Mouse (Mus musculus) heart, postnatal 25 days (tissue): ENCODE measurements around the gene Unc13a. TPM values are rescaled to one million over a fixed set of nuclear protein-coding genes. Genes with fewer than 3 reads are reported as not detected.

Experiments
- DNase-seq: peaks from one replicate; pipeline ENCODE4 v3.0.0; 2022; ENCODE audit warnings: low spot score
- intact Hi-C: fragments of 180-260 bp; cut with DNase I; formaldehyde crosslinking; loops from one replicate; pipeline ENCODE4 v1.15.1; 2025
- microRNA-seq: library from miRNA; unstranded; fragments of <30 nt; microRNA quantifications from one replicate; pipeline ENCODE4 v1.2.0, GENCODE M21; 2022
- total RNA-seq, 2 experiments: library from RNA; stranded (reverse); gene quantifications; 2 replicates each; pipeline ENCODE4 v1.2.3; 2021

Unc13a gene
- total RNA-seq, 2 experiments from 2014 or later: 0.73 to 0.83 TPM

DNA sequence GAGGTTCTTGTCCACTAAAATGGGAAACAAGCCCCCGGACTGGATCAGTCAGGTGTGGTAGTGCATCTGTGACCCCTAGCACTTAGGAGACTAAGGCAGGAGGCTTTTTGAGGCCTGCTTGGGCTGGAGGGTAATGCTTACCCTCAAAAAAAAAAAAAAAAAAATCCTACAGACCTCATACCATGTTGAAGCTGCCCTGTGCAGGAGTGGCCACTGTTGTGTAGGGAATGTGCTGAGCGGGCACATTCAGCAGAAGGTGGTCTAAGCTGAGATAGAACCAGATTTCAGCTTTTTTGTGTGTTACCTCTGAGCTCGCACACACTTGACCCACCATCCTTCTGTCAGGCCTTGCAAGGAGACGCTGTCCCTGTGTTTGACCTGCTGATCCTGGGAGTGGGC lies 77.2 kb downstream of the Unc13a start:
- no peak for DNase-seq
- intact Hi-C loops: no loop called here

DNA sequence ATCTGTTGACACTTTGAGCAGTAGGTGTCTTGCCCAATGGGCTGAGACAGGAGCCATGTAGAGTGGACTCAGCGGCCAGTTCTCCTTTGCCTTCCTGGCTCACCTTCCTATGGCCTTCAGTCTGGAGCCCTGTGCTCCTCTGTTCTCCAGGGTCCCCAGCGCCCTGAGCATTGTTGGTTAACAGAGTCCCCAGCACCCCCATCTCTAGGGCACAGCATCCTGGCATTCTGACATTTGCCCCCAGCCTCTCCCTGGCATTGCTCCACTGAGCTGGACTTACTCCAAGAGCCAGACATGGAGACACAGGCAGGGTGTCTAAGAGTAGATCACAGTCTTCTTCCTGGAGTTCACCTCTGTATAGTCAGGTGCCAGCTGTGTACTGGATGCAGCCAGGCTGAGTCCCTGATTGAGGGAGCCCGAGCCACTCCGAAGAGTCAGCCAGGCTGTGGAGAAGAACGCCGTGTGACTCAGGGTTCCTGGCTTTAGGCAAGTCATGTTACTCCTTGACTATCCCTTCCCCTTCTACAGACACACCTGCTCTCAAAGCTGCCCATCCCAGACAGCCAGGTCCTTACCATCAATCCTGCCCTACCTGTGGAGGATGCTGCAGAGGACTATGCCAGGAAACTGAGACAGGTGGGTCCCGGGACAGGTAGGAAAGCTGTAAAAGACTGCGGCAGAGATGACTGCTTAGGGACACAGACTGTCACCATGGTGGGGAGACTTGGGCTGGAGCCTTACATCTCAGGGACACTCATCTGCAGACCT lies 77.8 kb downstream of the Unc13a start:
- intact Hi-C loops: no loop called here
- no peak for DNase-seq

- intact Hi-C loops: no loop called here
Measured at GRCm38 (mm10) chr8:71592374-71593170, 79.0 kb downstream of the Unc13a start.

DNA sequence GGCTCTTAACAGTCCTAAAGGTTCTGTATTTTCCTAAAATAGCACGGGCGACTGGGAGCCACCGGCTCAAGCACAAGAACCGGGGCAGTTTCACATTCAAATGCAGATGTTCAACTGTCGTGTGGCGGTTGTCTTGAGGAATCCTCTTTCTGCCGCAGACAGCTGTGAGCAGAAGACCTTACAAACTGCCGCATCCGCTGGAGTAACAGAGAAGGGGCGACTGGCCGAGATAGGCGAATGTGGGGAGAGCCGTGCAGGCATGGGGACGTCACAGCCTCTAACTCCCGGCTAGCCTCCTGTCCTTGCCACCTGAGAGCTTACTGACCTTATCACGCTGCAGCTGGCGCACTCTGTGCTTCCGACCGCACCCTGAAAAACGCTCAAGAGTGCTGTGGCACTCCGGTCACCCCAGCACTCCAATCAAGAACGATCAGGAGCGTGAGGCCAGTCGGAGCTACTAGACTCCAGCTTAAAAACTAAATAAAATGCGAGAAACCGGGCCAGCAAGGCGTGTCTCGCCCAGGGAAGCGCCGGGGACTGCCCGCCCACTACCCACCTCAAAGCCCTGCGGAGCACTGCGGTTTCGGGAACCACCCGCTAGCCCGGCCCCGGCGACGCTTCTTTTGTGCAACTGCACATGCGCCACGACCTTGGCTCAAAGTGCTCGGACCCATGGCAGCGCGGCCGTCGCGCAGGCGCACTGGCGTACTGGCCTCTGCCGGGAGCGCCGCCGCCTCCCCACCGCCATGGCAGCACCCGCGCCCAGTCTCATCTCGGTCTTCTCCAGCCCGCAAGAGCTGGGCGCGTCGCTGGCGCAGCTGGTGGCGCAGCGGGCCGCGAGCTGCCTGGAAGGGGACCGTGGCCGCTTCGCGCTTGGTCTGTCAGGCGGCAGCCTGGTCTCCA lies 79.8 kb downstream of the Unc13a start, which contains the start of gene Pgls:
TSS of gene Pgls (plus strand) at position 706 of the 903 bp plus-strand sequence.
- intact Hi-C loops: no loop called here
- peak; percentile 92 for DNase-seq

More at GRCm38 (mm10) chr8:71592374-71593170, 79.0 kb downstream of the Unc13a start:
- DNase-seq: peak; percentile 64

DNA sequence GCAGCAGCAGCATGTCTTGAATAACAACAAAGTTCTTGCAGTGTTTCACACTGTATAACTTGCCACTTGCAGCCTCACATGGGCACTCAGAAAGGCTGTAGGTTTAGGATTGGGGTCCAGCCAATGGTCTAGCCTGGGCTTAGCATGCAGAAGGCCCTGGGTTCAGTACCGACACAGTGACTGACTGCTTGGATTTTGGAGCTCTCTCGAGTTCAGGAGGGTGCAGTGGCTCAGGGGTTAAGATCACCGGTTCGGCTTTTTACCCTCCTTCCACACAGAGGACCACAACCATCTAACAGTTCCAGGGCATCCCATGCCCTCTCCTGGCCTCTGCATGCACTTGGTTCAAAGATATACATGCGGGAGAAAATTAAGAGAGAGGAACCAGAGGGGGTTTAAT lies 80.5 kb downstream of the Unc13a start:
- no peak for DNase-seq
- intact Hi-C loops: no loop called here

DNA sequence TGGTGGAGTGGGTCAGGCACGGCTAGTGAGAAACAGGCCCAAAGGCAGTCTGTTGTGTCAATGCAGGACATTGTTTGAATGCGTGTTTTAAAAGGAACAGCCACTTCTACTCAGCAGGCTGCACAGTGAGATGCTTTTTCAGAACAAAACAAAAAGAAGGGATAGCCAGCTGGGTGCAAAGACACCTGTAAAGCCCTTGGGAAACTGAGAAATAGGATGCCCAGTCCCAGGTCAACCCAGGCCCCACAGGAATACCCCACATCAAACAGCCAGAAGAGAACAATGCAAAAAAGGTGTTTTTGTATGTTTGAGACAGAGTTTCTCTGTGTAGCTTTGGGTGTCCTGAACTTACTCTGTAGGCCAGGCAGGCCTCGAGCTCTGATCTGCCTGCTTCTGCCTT lies 82.8 kb downstream of the Unc13a start:
- DNase-seq: no peak
- intact Hi-C loops: no loop called here

DNA sequence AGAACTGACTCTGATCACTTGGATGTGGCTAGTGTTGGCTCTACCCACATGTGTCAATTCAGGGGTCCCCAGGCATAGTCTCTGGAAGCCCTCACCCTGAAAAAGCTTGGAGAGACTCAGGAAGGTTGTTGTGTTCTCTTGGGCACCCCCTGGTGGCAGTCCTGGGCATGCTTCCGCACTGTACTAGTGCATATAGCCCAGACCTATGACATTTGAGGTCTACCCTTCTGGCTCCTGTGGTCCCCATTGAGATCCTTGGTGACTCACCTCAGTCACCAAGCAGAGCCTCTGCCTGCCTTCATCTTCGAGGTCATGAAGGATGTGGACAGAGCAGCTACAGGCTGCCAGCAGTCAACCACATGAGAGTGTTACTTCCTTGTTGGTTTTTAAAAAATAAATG lies 84.7 kb downstream of the Unc13a start:
- intact Hi-C loops: loop anchor here (2.0 kb wide), 1 partner anchor 74 kb away; no protein-coding TSS in a partner anchor
- no peak for DNase-seq

GRCm38 (mm10) chr8:71580201-71580600 lies 91.4 kb downstream of the Unc13a start:
- intact Hi-C loops: no loop called here
- no peak for DNase-seq

GRCm38 (mm10) chr8:71579476-71579875 lies 92.1 kb downstream of the Unc13a start:
- no peak for DNase-seq
- intact Hi-C loops: no loop called here

DNA sequence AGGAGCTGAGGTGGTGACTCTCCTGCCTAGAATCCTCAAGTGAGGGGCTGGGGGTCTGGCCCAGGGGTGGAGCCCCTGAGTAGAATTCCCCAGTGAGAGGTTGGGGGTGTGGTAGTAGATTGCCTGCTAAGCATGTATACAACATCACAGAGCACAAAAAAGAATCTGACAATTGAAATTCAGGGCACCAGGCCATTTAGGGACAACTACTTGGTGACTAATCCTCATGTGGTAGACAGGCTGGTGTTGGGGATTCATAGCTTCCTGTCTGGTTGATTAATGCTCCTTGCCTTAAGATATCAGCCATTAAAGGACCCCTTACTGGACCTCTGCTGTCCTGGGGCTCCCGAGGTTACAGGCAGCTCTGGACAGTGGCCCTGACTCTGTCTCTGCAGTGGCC lies 92.5 kb downstream of the Unc13a start:
- intact Hi-C loops: no loop called here
- no peak for DNase-seq

- DNase-seq: no peak
- intact Hi-C loops: no loop called here
Measured at GRCm38 (mm10) chr8:71577856-71578387, 93.6 kb downstream of the Unc13a start.

DNA sequence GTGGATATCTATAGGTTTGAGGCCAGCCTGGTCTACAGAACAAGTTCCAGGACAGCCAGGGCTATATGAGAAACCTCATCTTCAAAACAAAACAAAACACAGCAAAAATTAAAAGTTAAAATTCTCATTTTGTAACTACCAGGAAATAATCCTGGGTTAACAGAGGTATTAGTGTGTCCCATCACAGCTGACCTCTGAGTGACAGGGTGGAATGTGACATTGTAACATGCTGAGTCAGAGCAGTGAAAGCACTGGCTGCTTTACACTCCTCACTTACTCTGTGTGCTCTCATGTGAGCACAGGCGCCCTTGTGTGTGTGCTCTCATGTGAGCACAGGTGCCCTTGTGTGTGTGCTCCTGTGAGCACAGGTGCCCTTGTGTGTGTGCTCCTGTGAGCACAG lies 96.5 kb downstream of the Unc13a start:
- DNase-seq: no peak
- intact Hi-C loops: no loop called here

- no peak for DNase-seq
- intact Hi-C loops: no loop called here
Measured at GRCm38 (mm10) chr8:71574426-71574825, 97.1 kb downstream of the Unc13a start.

Small RNAs within 50 kb of the gene (microRNA-seq; reads per million reads assigned to microRNA genes)
- not detected for gene Mir6769b

Other genes with a start within 250 kb of the Unc13a start
- 10 to 100 TPM; 32.4 to 32.6 TPM for gene Abhd8, start 208.1 kb downstream of the Unc13a start, total RNA-seq
- gene Mrpl34, start 206.8 kb downstream of the Unc13a start, total RNA-seq: 100 to 1,000 TPM; 136 to 142 TPM
- gene Dda1, start 202.6 kb downstream of the Unc13a start, total RNA-seq: 10 to 100 TPM; 29.1 to 29.9 TPM
- 10 to 100 TPM; 17.0 to 18.2 TPM for gene Ano8, start 185.8 kb downstream of the Unc13a start, total RNA-seq
- 10 to 100 TPM; 18.5 to 19.4 TPM for gene Gtpbp3, start 183.7 kb downstream of the Unc13a start, total RNA-seq
- 10 to 100 TPM; 26.6 to 35.3 TPM for gene Plvap, start 160.0 kb downstream of the Unc13a start, total RNA-seq
- gene Ccdc194, start 146.0 kb downstream of the Unc13a start, total RNA-seq: under 1 TPM in 1 of 2 experiments, not detected in 1; 0.14 TPM
- 10 to 100 TPM; 17.4 to 22.8 TPM for gene Bst2, start 134.3 kb downstream of the Unc13a start, total RNA-seq
- gene Mvb12a, start 128.8 kb downstream of the Unc13a start, total RNA-seq: 10 to 100 TPM; 27.0 to 31.1 TPM
- under 1 TPM; 0.31 to 0.36 TPM for gene Tmem221, start 112.9 kb downstream of the Unc13a start, total RNA-seq
- under 1 TPM; 0.14 to 0.31 TPM for gene Nxnl1, start 105.2 kb downstream of the Unc13a start, total RNA-seq
- 100 to 1,000 TPM; 140 to 143 TPM for gene Slc27a1, start 102.9 kb downstream of the Unc13a start, total RNA-seq
- gene Pgls, start 79.6 kb downstream of the Unc13a start, total RNA-seq: 10 to 100 TPM; 68.1 to 75.9 TPM
- gene Fam129c, start 74.1 kb downstream of the Unc13a start, total RNA-seq: 1 to 10 TPM in 1 of 2 experiments, under 1 TPM in 1; 0.81 to 1.5 TPM
- 10 to 100 TPM; 41.3 to 43.1 TPM for gene Colgalt1, start 60.8 kb downstream of the Unc13a start, total RNA-seq
- 1 to 10 TPM; 7.8 to 8.5 TPM for gene Jak3, start 4.5 kb upstream of the Unc13a start, total RNA-seq
- 1 to 10 TPM; 4.0 to 4.8 TPM for gene Insl3, start 17.5 kb upstream of the Unc13a start, total RNA-seq
- 1 to 10 TPM; 5.5 to 8.0 TPM for gene B3gnt3, start 30.0 kb upstream of the Unc13a start, total RNA-seq
- under 1 TPM; 0.59 to 0.83 TPM for gene Fcho1, start 54.0 kb upstream of the Unc13a start, total RNA-seq
- 1 to 10 TPM; 5.5 to 6.7 TPM for gene Zfp709, start 210.3 kb upstream of the Unc13a start, total RNA-seq
- gene Zfp882, start 236.9 kb upstream of the Unc13a start, total RNA-seq: 1 to 10 TPM; 3.1 to 6.1 TPM
- gene Zfp617, start 236.9 kb upstream of the Unc13a start, total RNA-seq: 10 to 100 TPM; 22.4 to 28.8 TPM